Mouse (Mus musculus): ENCODE measurements around the gene Kcnip1. TPM values are rescaled to one million over a fixed set of nuclear protein-coding genes. Genes with fewer than 3 reads are reported as not detected.

Gene Kcnip1
- polyA plus RNA-seq, 1 experiment = not detected

DNA sequence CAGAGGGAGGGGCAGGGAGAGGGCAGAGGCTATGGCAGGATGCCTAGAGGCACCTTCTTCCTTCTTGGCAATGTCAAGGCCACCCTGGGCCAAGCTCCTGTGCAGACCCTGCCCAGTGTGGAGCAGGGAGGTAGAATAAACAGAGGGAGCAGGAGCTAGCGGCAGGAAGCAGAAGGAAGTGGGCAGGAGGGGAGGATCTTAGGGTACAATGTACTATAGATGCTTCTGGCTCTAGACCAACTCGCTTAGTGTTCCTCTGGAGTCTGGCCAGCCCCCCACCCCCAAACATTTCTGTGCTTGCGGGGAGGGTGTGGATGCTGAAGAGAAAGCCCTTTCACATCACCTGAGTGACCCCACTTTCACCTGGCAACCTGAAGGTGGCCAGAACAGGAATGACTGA, 413.3 kb downstream of the Kcnip1 start:
- no peaks in the 10 kb centered on the region for H3K4me1 ChIP-seq (ENCODE audit: control insufficient read depth, insufficient read depth, low read length)
- 22% methylated on average over 3 of the region's 3 CpGs for WGBS
- H3K36me3 ChIP-seq (ENCODE audit: control insufficient read depth, insufficient read depth, low read length) = no peaks in the 10 kb centered on the region
- no peaks in the 10 kb centered on the region for H3K27me3 ChIP-seq (replicated peaks; ENCODE audit: control insufficient read depth, insufficient read depth, low read length)
- no peak for DNase-seq
- no peak for TF ChIP-seq CTCF (conservative IDR thresholded peaks at IDR 0.05; ENCODE audit: insufficient read depth, insufficient read length, low read depth, low read length)
- TF ChIP-seq POLR2A (IDR thresholded peaks at IDR 0.05; ENCODE audit: low read depth, low read length) = no peak
- no peak overlapping the region for H3K4me3 ChIP-seq (ENCODE audit: insufficient read depth, low read depth, low read length)
- H3K27ac ChIP-seq (ENCODE audit: insufficient read depth, low read depth, low read length) = no peak overlapping the region

Other genes with a start within 250 kb of the Kcnip1 start
- gene Kcnmb1, start 30.1 kb downstream of the Kcnip1 start, polyA plus RNA-seq (2012; rRNA removed) = 0.96 and 0.97 TPM in 2 replicates
- 0.90 and 3.1 TPM in 2 replicates for gene Lcp2, start 53.8 kb upstream of the Kcnip1 start, polyA plus RNA-seq (2012; rRNA removed)
- gene 4930469K13Rik, start 105.4 kb upstream of the Kcnip1 start, polyA plus RNA-seq (2012; rRNA removed) = 3.1 and 3.5 TPM in 2 replicates
- gene Foxi1, start 214.9 kb upstream of the Kcnip1 start, polyA plus RNA-seq (2012; rRNA removed) = 32.8 and 36.9 TPM in 2 replicates